Mouse (Mus musculus) hindbrain, embryonic 16.5 days (tissue): ENCODE measurements around the gene Zc3h7b. TPM values are rescaled to one million over a fixed set of nuclear protein-coding genes. Genes with fewer than 3 reads are reported as not detected.
A peak's percentile ranks its signal among the peaks of the same experiment; 100 is the strongest.

ENCODE experiments used
- ATAC-seq: fragments of 200-750 bp; cut with Nextera tagmentation; 2 replicates; pipeline ENCODE4 v1.8.0; 2017; ENCODE audit warnings: moderate TSS enrichment, moderate library complexity
- H3K27ac ChIP-seq: fragments of 300-500 bp; sonication (generic); 2 replicates; pipeline ENCODE4 v1.5.1; 2014; ENCODE audit warnings: low read depth, mild to moderate bottlenecking, control low read depth, low read length, moderate library complexity
- H3K27me3 ChIP-seq: fragments of 300-500 bp; sonication (generic); replicated peaks from 2 replicates; pipeline ENCODE4 v1.6.1; 2014; ENCODE audit warnings: low read length; ENCODE audit not compliant: control insufficient read depth, insufficient read depth
- H3K36me3 ChIP-seq: fragments of 300-500 bp; sonication (generic); 2 replicates; pipeline ENCODE4 v1.6.1; 2014; ENCODE audit warnings: mild to moderate bottlenecking, low read length, moderate library complexity, mixed read lengths; ENCODE audit not compliant: control insufficient read depth, insufficient read depth
- H3K4me1 ChIP-seq: fragments of 300-500 bp; sonication (generic); 2 replicates; pipeline ENCODE4 v1.6.1; 2014; ENCODE audit warnings: low read depth, low read length; ENCODE audit not compliant: control insufficient read depth, insufficient read depth
- H3K4me2 ChIP-seq: fragments of 300-500 bp; sonication (generic); 2 replicates; pipeline ENCODE4 v1.6.1; 2014; ENCODE audit warnings: mild to moderate bottlenecking, low read length, control low read depth, moderate library complexity
- H3K4me3 ChIP-seq: fragments of 300-500 bp; sonication (generic); 2 replicates; pipeline ENCODE4 v1.5.1; 2014; ENCODE audit warnings: mild to moderate bottlenecking, low read length, control low read depth, moderate library complexity
- H3K9ac ChIP-seq: fragments of 300-500 bp; sonication (generic); 2 replicates; pipeline ENCODE4 v1.6.1; 2014; ENCODE audit warnings: low read depth, mild to moderate bottlenecking, control low read depth, low read length, moderate library complexity
- H3K9me3 ChIP-seq: fragments of 300-500 bp; sonication (generic); 2 replicates; pipeline ENCODE4 v1.6.1; 2014; ENCODE audit warnings: mild to moderate bottlenecking, low read length, moderate library complexity; ENCODE audit not compliant: control insufficient read depth
- WGBS: fragments of 180-500 bp; shearing (Covaris S2); extraction: QIAGEN DNeasy Blood & Tissue Kit; methylation state at CpG from one replicate; pipeline ENCODE4 v1.1.7; 2014; 5-methylcytosine and 5-hydroxymethylcytosine counted together
- polyA plus RNA-seq: library from polyadenylated mRNA; unstranded; fragments of >200 nt; fragmentation: Nextera tagmentation; extraction: Ambion mirVana; gene quantifications from 2 replicates; pipeline ENCODE4 v1.2.1, GENCODE M21; 2015

Zc3h7b gene
- polyA plus RNA-seq, 1 experiment from 2014 or later, result 39.3 TPM

- Histone ChIP-seq H3K4me1 (peaks cover 14% of the 10 kb centered on the region), H3K27ac (no peak overlapping the region; the same call in 1 of the 2 replicates), H3K9ac (no peak overlapping the region), H3K9me3 (no peaks in the 10 kb centered on the region), H3K4me2 (no peak overlapping the region), H3K36me3 (no peaks in the 10 kb centered on the region), H3K27me3 (peaks cover 2% of the 10 kb centered on the region; the same call in 1 of the 2 replicates), H3K4me3 (no peak overlapping the region)
- WGBS, result 56% methylated on average over 14 of the region's 14 CpGs
- ATAC-seq, result no peak
Observed at GRCm38 (mm10) chr15:81838554-81839235, 93.8 kb downstream of the Zc3h7b start.

GRCm38 (mm10) chr15:81839634-81840033 is 94.8 kb downstream of the Zc3h7b start:
- Histone ChIP-seq H3K4me2 (no peak overlapping the region), H3K27ac (no peak overlapping the region; the same call in none of the 2 replicates), H3K9ac (no peak overlapping the region), H3K4me1 (peaks cover 14% of the 10 kb centered on the region), H3K36me3 (no peaks in the 10 kb centered on the region), H3K9me3 (no peaks in the 10 kb centered on the region), H3K27me3 (peaks cover 2% of the 10 kb centered on the region; the same call in 1 of the 2 replicates), H3K4me3 (no peak overlapping the region)
- 52% methylated on average over 5 of the region's 5 CpGs for WGBS
- peak; percentile 92 for ATAC-seq

- no peak overlapping the region for H3K27ac ChIP-seq
- ATAC-seq, result no peak
- WGBS, result 94% methylated on average over 7 of the region's 7 CpGs
Observed at GRCm38 (mm10) chr15:81840306-81840705, 95.4 kb downstream of the Zc3h7b start.

GRCm38 (mm10) chr15:81842275-81842674 is 97.4 kb downstream of the Zc3h7b start:
- Histone ChIP-seq H3K4me3 (no peak overlapping the region), H3K9me3 (no peaks in the 10 kb centered on the region), H3K27ac (no peak overlapping the region), H3K4me1 (peaks cover 6% of the 10 kb centered on the region), H3K4me2 (no peak overlapping the region), H3K27me3 (no peaks in the 10 kb centered on the region), H3K9ac (no peak overlapping the region), H3K36me3 (no peaks in the 10 kb centered on the region)
- WGBS, result 87% methylated on average over 7 of the region's 7 CpGs
- no peak for ATAC-seq

More at GRCm38 (mm10) chr15:81840306-81840705, 95.4 kb downstream of the Zc3h7b start:
- peaks cover 2% of the 10 kb centered on the region; the same call in 1 of the 2 replicates for H3K27me3 ChIP-seq
- no peaks in the 10 kb centered on the region for H3K9me3 ChIP-seq
- H3K36me3 ChIP-seq, result no peaks in the 10 kb centered on the region
- H3K4me1 ChIP-seq, result peaks cover 14% of the 10 kb centered on the region
- H3K9ac ChIP-seq, result no peak overlapping the region
- no peak overlapping the region for H3K4me3 ChIP-seq
- no peak overlapping the region for H3K4me2 ChIP-seq

GRCm38 (mm10) chr15:81845033-81845625 is 100.3 kb downstream of the Zc3h7b start:
- Histone ChIP-seq H3K36me3 (0 out of 2 replicates have a peak, but pooled peaks cover 4% of the 10 kb centered on the region), H3K4me3 (no peak overlapping the region)

GRCm38 (mm10) chr15:81845724-81846123 is 100.9 kb downstream of the Zc3h7b start:
- Histone ChIP-seq H3K9ac (no peak overlapping the region), H3K27ac (no peak overlapping the region), H3K36me3 (peaks cover 7% of the 10 kb centered on the region), H3K4me2 (no peak overlapping the region), H3K9me3 (no peaks in the 10 kb centered on the region), H3K27me3 (no peaks in the 10 kb centered on the region), H3K4me1 (no peaks in the 10 kb centered on the region; the same call in 1 of the 2 replicates), H3K4me3 (no peak overlapping the region)
- ATAC-seq, result no peak
- 33% methylated on average over 4 of the region's 4 CpGs for WGBS

More at GRCm38 (mm10) chr15:81845033-81845625, 100.3 kb downstream of the Zc3h7b start:
- no peak for ATAC-seq
- Histone ChIP-seq H3K27me3 (no peaks in the 10 kb centered on the region), H3K4me1 (no peaks in the 10 kb centered on the region; the same call in 1 of the 2 replicates), H3K4me2 (no peak overlapping the region), H3K9ac (no peak overlapping the region), H3K27ac (no peak overlapping the region), H3K9me3 (no peaks in the 10 kb centered on the region)
- 76% methylated on average over 5 of the region's 5 CpGs for WGBS

Other genes with a start within 250 kb of the Zc3h7b start
- gene Ep300, start 159.7 kb upstream of the Zc3h7b start, polyA plus RNA-seq, result 17.3 and 21.4 TPM in 2 replicates
- 30.3 and 32.9 TPM in 2 replicates for gene L3mbtl2, start 81.2 kb upstream of the Zc3h7b start, polyA plus RNA-seq
- 39.2 and 42.2 TPM in 2 replicates for gene Chadl, start 47.8 kb upstream of the Zc3h7b start, polyA plus RNA-seq
- 164 and 165 TPM in 2 replicates for gene Rangap1, start 473 bp downstream of the Zc3h7b start, polyA plus RNA-seq
- gene Tef, start 57.4 kb downstream of the Zc3h7b start, polyA plus RNA-seq, result 22.9 and 23.1 TPM in 2 replicates
- gene Tob2, start 113.7 kb downstream of the Zc3h7b start, polyA plus RNA-seq, result 15.7 and 18.4 TPM in 2 replicates
- gene Phf5a, start 126.9 kb downstream of the Zc3h7b start, polyA plus RNA-seq, result 118 and 122 TPM in 2 replicates
- 333 and 346 TPM in 2 replicates for gene Aco2, start 127.3 kb downstream of the Zc3h7b start, polyA plus RNA-seq
- gene Polr3h, start 181.2 kb downstream of the Zc3h7b start, polyA plus RNA-seq, result 88.2 and 105 TPM in 2 replicates
- 287 and 292 TPM in 2 replicates for gene Csdc2, start 191.7 kb downstream of the Zc3h7b start, polyA plus RNA-seq
- 122 and 142 TPM in 2 replicates for gene Pmm1, start 215.9 kb downstream of the Zc3h7b start, polyA plus RNA-seq
- not detected in 2 replicates for gene 1700029P11Rik, start 235.5 kb downstream of the Zc3h7b start, polyA plus RNA-seq
- gene Xrcc6, start 242.8 kb downstream of the Zc3h7b start, polyA plus RNA-seq, result 44.4 and 48.9 TPM in 2 replicates